Mouse (Mus musculus): ENCODE results near the gene Klc2. TPM values are rescaled to one million over a fixed set of nuclear protein-coding genes. Genes with fewer than 3 reads are reported as not detected.
A peak's percentile ranks its signal among the peaks of the same experiment; 100 is the strongest.

Gene Klc2
- total and polyA plus RNA-seq, 3 experiments: 49.0 to 56.7 (median 50.6) TPM

- TF ChIP-seq POLR2A (IDR thresholded peaks at IDR 0.05; ENCODE audit: insufficient read depth, low read depth, low read length) (no peak), CTCF (IDR thresholded peaks at IDR 0.05) (no peak), EP300 (IDR thresholded peaks at IDR 0.05; ENCODE audit: insufficient read depth, low read depth, low read length) (no peak)
- Histone ChIP-seq H3K27ac (peak overlapping the region; percentile 64), H3K4me1 (ENCODE audit: control insufficient read depth, insufficient read depth, low read length) (peaks cover 8% of the 10 kb centered on the region), H3K79me2 (replicated peaks; ENCODE audit: control insufficient read depth, insufficient read depth, low read length) (no peaks in the 10 kb centered on the region), H3K4me3 (no peak overlapping the region), H3K9ac (ENCODE audit: low read depth, low read length) (no peak overlapping the region; the same call in 1 of the 2 replicates), H3K27me3 (ENCODE audit: control insufficient read depth, insufficient read depth, low read length) (no peaks in the 10 kb centered on the region; the same call in 1 of the 2 replicates), H3K36me3 (ENCODE audit: control insufficient read depth, insufficient read depth, low read length) (no peaks in the 10 kb centered on the region)
- 46% methylated on average over 11 of the region's 11 CpGs for WGBS
- DNase-seq: no peak
- intact Hi-C loops (cut with DNase I): no loop called here
These were observed 47.3 kb downstream of the Klc2 start for GRCm38 (mm10) chr19:5071077-5071476.

- no peak for DNase-seq
- TF ChIP-seq EP300 (IDR thresholded peaks at IDR 0.05; ENCODE audit: insufficient read depth, low read depth, low read length): no peak
- TF ChIP-seq CTCF (IDR thresholded peaks at IDR 0.05): no peak
- TF ChIP-seq POLR2A (IDR thresholded peaks at IDR 0.05; ENCODE audit: insufficient read depth, low read depth, low read length): no peak
- Histone ChIP-seq H3K79me2 (replicated peaks; ENCODE audit: control insufficient read depth, insufficient read depth, low read length) (no peaks in the 10 kb centered on the region), H3K4me3 (no peak overlapping the region), H3K9ac (ENCODE audit: low read depth, low read length) (no peak overlapping the region), H3K36me3 (ENCODE audit: control insufficient read depth, insufficient read depth, low read length) (no peaks in the 10 kb centered on the region), H3K27ac (no peak overlapping the region), H3K4me1 (ENCODE audit: control insufficient read depth, insufficient read depth, low read length) (peaks cover 8% of the 10 kb centered on the region), H3K27me3 (ENCODE audit: control insufficient read depth, insufficient read depth, low read length) (no peaks in the 10 kb centered on the region; the same call in 1 of the 2 replicates)
- WGBS: 77% methylated on average over 7 of the region's 7 CpGs
- intact Hi-C loops (cut with DNase I): no loop called here
These were observed 48.4 kb downstream of the Klc2 start for GRCm38 (mm10) chr19:5069978-5070377.

- 86% methylated on average over 5 of the region's 5 CpGs for WGBS
- no peak for DNase-seq
- Histone ChIP-seq H3K36me3 (ENCODE audit: control insufficient read depth, insufficient read depth, low read length) (no peaks in the 10 kb centered on the region), H3K4me3 (no peak overlapping the region), H3K27me3 (ENCODE audit: control insufficient read depth, insufficient read depth, low read length) (no peaks in the 10 kb centered on the region; the same call in 1 of the 2 replicates), H3K4me1 (ENCODE audit: control insufficient read depth, insufficient read depth, low read length) (peaks cover 8% of the 10 kb centered on the region), H3K9ac (ENCODE audit: low read depth, low read length) (no peak overlapping the region), H3K27ac (no peak overlapping the region), H3K79me2 (replicated peaks; ENCODE audit: control insufficient read depth, insufficient read depth, low read length) (no peaks in the 10 kb centered on the region)
- intact Hi-C loops (cut with DNase I): no loop called here
- TF ChIP-seq EP300 (IDR thresholded peaks at IDR 0.05; ENCODE audit: insufficient read depth, low read depth, low read length): no peak
- TF ChIP-seq POLR2A (IDR thresholded peaks at IDR 0.05; ENCODE audit: insufficient read depth, low read depth, low read length): no peak
- no peak for TF ChIP-seq CTCF (IDR thresholded peaks at IDR 0.05)
These were observed 48.9 kb downstream of the Klc2 start for GRCm38 (mm10) chr19:5069486-5069885.

- peak overlapping the region; percentile 54 for H3K4me3 ChIP-seq
- peaks cover 8% of the 10 kb centered on the region for H3K4me1 ChIP-seq (ENCODE audit: control insufficient read depth, insufficient read depth, low read length)
- 43% methylated on average over 21 of the region's 21 CpGs for WGBS
- H3K79me2 ChIP-seq (replicated peaks; ENCODE audit: control insufficient read depth, insufficient read depth, low read length): no peaks in the 10 kb centered on the region
- H3K27me3 ChIP-seq (ENCODE audit: control insufficient read depth, insufficient read depth, low read length): no peaks in the 10 kb centered on the region; the same call in 1 of the 2 replicates
- no peaks in the 10 kb centered on the region for H3K36me3 ChIP-seq (ENCODE audit: control insufficient read depth, insufficient read depth, low read length)
- TF ChIP-seq EP300 (IDR thresholded peaks at IDR 0.05; ENCODE audit: insufficient read depth, low read depth, low read length) (no peak), CTCF (IDR thresholded peaks at IDR 0.05) (no peak), POLR2A (IDR thresholded peaks at IDR 0.05; ENCODE audit: insufficient read depth, low read depth, low read length) (no peak)
- H3K27ac ChIP-seq: peak overlapping the region; percentile 59
- intact Hi-C loops (cut with DNase I): no loop called here
- H3K9ac ChIP-seq (ENCODE audit: low read depth, low read length): peak overlapping the region; percentile 75
- peak in 1 of 2 experiments; percentile 38 for DNase-seq
These were observed 49.7 kb downstream of the Klc2 start for GRCm38 (mm10) chr19:5068570-5069234.

- Histone ChIP-seq H3K4me3 (peak within 1 kb of the TSS; percentile 54), H3K9ac (ENCODE audit: low read depth, low read length) (peak within 1 kb of the TSS; percentile 75), H3K79me2 (replicated peaks; ENCODE audit: control insufficient read depth, insufficient read depth, low read length) (no peaks in the 10 kb centered on the region), H3K4me1 (ENCODE audit: control insufficient read depth, insufficient read depth, low read length) (peaks cover 8% of the 10 kb centered on the region), H3K27me3 (ENCODE audit: control insufficient read depth, insufficient read depth, low read length) (no peaks in the 10 kb centered on the region; the same call in 1 of the 2 replicates), H3K36me3 (ENCODE audit: control insufficient read depth, insufficient read depth, low read length) (no peaks in the 10 kb centered on the region), H3K27ac (peak within 1 kb of the TSS; percentile 59)
- WGBS: 1% methylated on average over 55 of the region's 56 CpGs
- peak; percentile 47; the same call in 1 of the 2 replicates for TF ChIP-seq POLR2A (IDR thresholded peaks at IDR 0.05; ENCODE audit: insufficient read depth, low read depth, low read length)
- no peak for TF ChIP-seq EP300 (IDR thresholded peaks at IDR 0.05; ENCODE audit: insufficient read depth, low read depth, low read length)
- TF ChIP-seq CTCF (IDR thresholded peaks at IDR 0.05): no peak
- intact Hi-C loops (cut with DNase I): no loop called here
- peak; percentile 83 to 87 for DNase-seq
These were observed 50.3 kb downstream of the Klc2 start, which contains the start of gene Cd248 for GRCm38 (mm10) chr19:5067867-5068569. TSS of gene Cd248 (plus strand) at chr19:5068078.
